Mouse (Mus musculus) left cerebral cortex, postnatal 25 days (tissue): Measurements from ENCODE around the gene Plaa. TPM values are rescaled to one million over a fixed set of nuclear protein-coding genes. Genes with fewer than 3 reads are reported as not detected.

ENCODE experiments used
- DNase-seq, 2 experiments: peaks; one replicate each; pipeline ENCODE4 v3.0.0; 2022; ENCODE audit warnings: low spot score in 2 of 2, mixed read lengths in 1 of 2
- intact Hi-C: fragments of 180-260 bp; cut with DNase I; formaldehyde crosslinking; loops from one replicate; pipeline ENCODE4 v1.15.1; 2025
- total RNA-seq, 2 experiments: library from RNA; stranded (reverse); gene quantifications; 2 replicates each; pipeline ENCODE4 v1.2.3; 2021

Gene Plaa
- total RNA-seq, 2 experiments from 2014 or later, result 43.5 to 45.0 TPM

DNA sequence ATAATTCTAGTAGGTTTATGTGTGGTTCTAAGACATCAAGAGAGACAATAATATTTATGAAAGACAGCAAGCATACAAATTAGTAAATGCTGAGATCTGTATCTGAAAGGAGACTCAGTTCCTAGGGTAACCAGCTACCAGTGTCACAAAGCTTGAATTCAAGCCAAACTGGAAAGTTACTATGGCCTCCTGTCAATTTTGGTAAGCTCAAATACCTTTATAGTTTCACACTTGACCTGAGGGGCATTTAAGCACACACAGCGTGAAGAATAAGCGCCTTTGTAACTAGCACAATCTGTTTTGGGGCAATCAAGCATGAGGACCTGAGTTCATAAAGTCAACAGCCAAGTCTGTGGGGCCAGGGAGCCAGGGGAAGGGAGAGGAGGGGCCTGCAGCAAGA lies 43.8 kb downstream of the Plaa start:
- no peak for DNase-seq
- intact Hi-C loops, result loop anchor here (5.0 kb wide), 1 partner anchor 43 kb away; the partner anchor contains the start of gene Plaa

DNA sequence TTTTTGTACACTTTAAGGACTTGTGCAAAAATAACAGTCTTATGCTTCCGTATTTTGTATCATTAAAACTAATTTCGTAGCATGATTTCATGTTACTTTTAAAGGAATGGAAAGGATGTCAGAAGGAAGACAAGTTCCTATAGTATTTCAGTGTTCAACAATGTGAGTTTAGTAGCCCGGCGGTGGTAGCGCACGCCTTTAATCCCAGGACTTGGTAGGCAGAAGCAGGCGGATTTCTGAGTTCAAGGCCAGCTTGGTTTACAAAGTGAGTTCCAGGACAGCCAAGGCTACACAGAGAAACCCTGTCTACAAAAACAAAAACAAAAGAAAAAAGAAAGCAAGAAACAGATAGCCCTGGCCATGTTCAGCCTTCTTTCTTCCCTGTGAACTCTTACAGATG lies 45.9 kb downstream of the Plaa start:
- peak in 1 of 2 experiments; percentile 12 for DNase-seq
- intact Hi-C loops, result loop anchor here (5.0 kb wide), 1 partner anchor 45 kb away; the partner anchor contains the start of gene Plaa

DNA sequence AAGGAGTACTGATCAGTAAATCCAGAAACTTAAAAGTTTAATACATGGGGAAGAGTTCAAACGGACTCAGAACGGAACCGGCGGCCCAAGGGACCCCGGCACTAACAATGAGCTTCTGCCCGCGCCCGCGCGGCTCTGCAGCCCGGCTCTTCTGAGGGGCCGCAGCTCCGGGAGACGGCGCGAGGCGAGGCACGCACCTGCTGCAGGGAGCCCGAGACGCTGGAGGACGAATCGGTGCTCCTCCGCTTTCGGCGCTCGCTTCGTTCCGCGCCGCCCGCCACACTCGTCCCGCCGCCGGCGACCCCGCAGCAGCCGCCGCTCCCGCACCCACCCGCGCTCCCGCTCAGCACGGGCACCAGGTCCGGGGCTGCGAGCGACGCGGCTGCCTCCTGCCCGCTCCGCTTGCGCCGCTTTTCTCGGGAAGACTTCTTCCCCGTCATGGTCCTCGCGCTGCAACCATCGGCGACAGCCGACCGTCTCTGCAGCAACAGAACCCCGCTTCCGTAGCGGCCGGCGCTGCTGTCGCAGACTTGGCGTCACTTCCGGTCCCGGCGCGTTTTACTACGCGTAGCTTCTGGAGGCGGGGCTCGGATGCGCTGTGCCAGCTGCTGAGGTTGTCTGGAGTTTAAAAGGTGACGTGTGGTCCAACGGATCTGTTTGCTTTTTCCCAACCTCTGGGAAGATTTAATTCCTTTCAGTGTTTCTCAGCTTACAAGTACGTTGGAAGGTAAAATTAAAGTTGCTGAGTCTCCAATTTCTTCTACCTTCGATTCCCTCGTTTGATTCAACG lies 46.6 kb downstream of the Plaa start, which contains the start of the genes Gm10306 and Caap1:
TSS of gene Gm10306 (plus strand) at position 282 of the 790 bp plus-strand sequence.
TSS of gene Caap1 (minus strand) at position 532 of the 790 bp plus-strand sequence.
- DNase-seq, result peak; percentile 93 to 95
- intact Hi-C loops, result loop anchor here (5.0 kb wide), 1 partner anchor 46 kb away; the partner anchor contains the start of gene Plaa

DNA sequence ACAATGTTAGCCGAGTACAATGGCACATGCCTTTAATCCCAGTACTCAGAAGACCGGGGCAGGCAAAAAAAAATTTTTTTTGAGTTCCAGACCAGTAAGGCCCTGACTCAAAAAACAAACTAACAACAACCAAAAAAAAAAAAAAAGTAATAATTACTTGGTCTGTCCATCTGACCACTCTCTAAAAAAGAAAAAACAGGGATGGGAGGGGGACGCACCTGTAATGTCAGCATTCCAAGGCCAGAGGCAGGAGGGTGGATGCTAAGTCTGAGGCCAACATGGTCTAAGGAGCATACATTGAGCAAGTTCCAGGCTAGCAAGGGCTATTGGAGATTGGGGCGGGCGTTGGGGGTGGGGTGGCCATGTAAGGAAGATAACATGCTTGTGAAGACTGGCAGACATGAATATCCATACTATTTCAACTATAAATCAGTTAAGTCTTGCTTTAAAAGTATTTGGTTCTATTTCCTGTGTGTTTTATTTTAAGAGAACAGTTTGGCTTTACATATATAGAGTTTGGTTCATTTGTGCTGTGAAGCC lies 48.0 kb downstream of the Plaa start:
- no peak for DNase-seq
- intact Hi-C loops, result loop anchor here (5.0 kb wide), 1 partner anchor 47 kb away; the partner anchor contains the start of gene Plaa

DNA sequence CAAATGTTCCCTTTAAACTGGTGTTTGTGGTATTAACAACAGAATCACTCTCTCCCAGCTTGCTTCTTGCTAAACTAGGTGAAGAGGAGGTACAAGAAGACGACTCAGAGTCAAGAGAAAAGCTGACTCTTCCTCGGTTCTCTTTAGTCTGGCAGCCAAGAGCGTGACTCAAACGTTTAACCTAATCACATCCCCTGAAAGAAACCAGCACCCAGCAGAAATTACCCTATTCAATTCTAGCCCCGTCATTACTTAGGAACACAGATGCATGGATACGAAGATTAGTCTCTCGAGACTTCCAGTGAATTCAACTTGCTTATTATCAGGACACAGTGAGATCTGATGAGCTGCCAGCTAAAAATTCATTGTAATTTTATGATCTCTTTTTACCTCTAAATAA lies 58.7 kb downstream of the Plaa start:
- DNase-seq, result no peak
- intact Hi-C loops, result no loop called here

DNA sequence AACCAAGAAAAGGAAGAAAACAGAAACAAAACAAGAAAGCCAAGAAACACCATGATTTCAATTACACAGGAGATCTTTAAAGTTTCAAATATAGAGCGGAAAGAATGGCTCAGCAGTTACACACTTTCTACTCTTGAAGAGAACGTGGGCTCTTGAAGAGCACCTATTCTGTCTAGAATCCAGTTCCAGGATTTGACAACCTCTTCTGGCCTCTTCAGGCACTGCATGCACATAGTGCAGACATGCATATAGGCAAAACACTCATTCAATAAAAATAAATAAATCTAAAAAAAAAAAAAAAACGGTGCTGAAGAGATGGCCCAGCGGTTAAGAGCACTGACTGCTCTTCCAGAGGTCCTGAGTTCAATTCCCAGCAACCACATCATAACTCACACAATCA lies 60.0 kb downstream of the Plaa start:
- DNase-seq, result no peak
- intact Hi-C loops, result no loop called here

DNA sequence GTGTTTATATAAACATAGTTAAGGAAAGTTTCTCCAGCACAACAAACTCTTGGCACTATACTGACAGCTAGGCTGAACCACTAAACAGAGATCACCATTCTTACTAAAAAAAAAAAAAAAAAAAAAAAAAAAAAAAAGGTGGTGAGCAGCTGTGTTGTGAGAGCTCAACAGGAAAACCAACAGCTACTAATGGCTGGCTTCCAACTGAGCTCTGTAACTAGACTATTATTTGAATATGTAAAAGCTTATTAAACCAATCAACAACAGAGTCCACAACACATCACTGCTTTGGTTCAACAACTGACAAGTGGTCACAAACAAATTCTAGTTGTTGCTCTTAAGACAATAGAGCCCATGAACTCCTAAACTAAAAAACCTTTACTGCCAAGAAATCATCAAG lies 69.8 kb downstream of the Plaa start:
- DNase-seq, result no peak
- intact Hi-C loops, result no loop called here

DNA sequence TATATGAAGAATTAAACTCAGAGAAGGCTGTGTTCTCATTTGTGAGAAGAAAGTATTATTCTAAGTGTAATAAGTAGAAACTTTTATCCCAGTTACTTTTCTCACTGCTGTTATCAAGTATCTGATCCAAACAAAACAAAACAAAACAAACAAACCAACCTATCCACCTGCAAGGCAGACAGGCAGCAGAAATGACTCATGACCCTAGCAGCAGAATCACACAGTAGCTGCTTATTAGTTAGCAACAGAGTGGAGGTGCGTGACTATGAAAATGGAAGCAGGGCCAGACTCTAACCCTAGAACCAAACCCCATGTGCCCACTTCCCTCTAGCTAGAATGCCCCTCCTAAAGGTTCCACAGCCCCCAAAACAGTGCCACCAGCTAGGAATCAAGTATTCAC lies 73.6 kb downstream of the Plaa start:
- intact Hi-C loops, result no loop called here
- DNase-seq, result no peak

DNA sequence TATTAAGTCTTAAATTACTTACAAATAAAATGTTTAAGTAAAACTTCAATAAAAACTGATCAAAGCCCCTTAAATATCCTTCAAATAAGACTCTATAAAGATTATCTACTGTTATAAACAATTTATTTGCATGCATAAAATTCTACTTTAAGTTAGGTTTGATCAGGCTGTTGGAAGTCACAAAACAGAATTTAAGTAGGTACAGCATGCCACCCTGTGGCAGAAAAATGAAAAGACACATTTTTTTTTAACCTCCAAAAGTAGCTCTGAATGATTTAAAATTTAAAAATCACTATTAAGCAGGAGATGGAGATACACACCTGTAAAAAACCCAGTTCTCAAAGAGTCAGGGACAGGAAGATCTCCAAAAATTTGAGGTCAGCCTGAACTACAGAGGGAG lies 79.7 kb downstream of the Plaa start:
- intact Hi-C loops, result no loop called here
- peak in 1 of 2 experiments; percentile 15 for DNase-seq

DNA sequence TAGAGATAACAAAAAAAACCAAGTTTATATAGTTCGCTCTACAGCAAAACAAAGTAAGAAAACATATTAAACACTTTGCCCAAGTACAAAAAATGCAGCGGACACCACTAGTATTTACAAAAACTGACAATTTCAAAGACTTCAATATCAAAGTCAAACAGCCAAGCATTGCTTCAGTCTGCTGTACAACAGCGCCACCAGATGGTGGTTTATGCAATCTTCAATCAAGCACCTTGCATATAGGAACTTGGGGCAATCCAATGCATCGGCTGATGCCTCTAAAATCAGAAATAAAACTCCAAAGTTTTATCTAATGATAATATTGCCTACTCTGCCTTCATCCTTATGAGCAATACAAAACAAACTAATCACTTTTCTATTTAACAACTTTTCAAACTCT lies 85.4 kb downstream of the Plaa start:
- intact Hi-C loops, result loop anchor here (5.0 kb wide), 1 partner anchor 500 kb away; no protein-coding TSS in a partner anchor
- DNase-seq, result peak; percentile 51 to 57

Other genes starting within 250 kb of the Plaa start
- not detected for gene Gm10306, start 46.7 kb downstream of the Plaa start, total RNA-seq
- 10 to 100 TPM; 11.3 to 12.1 TPM for gene Caap1, start 46.4 kb downstream of the Plaa start, total RNA-seq
- 10 to 100 TPM; 22.4 to 26.6 TPM for gene Ift74, start 11.2 kb upstream of the Plaa start, total RNA-seq
- not detected for gene Lrrc19, start 46.9 kb upstream of the Plaa start, total RNA-seq
- gene Tek, start 136.0 kb upstream of the Plaa start, total RNA-seq, result 10 to 100 TPM in 1 of 2 experiments, 1 to 10 TPM in 1; 9.3 to 10.8 TPM